Mouse (Mus musculus) heart, embryonic 16.5 days (tissue): ENCODE measurements around the gene Brf1. TPM values are rescaled to one million over a fixed set of nuclear protein-coding genes. Genes with fewer than 3 reads are reported as not detected.
A peak's percentile ranks its signal among the peaks of the same experiment; 100 is the strongest.

Source experiments
- ATAC-seq: fragments of 200-750 bp; cut with Nextera tagmentation; replicated peaks from 2 replicates; pipeline ENCODE4 v1.8.0; 2017; ENCODE audit warnings: moderate number of reproducible peaks; ENCODE audit not compliant: insufficient read depth, low FRiP score; ENCODE audit errors: extremely low read depth
- H3K27ac ChIP-seq: fragments of 300-500 bp; sonication (generic); 2 replicates; pipeline ENCODE4 v1.5.1; 2014; ENCODE audit warnings: mild to moderate bottlenecking, low read length, control low read depth, moderate library complexity
- H3K27me3 ChIP-seq: fragments of 300-500 bp; sonication (generic); 2 replicates; pipeline ENCODE4 v1.6.1; 2014; ENCODE audit warnings: low read length, mixed read lengths; ENCODE audit not compliant: control insufficient read depth, insufficient read depth
- H3K36me3 ChIP-seq: fragments of 300-500 bp; sonication (generic); 2 replicates; pipeline ENCODE4 v1.6.1; 2014; ENCODE audit not compliant: control insufficient read depth, insufficient read depth
- H3K4me1 ChIP-seq: fragments of 300-500 bp; sonication (generic); 2 replicates; pipeline ENCODE4 v1.6.1; 2014; ENCODE audit warnings: low read length, mixed read lengths; ENCODE audit not compliant: control insufficient read depth, insufficient read depth
- H3K4me2 ChIP-seq: fragments of 300-500 bp; sonication (generic); 2 replicates; pipeline ENCODE4 v1.6.1; 2014; ENCODE audit warnings: low read depth, mild to moderate bottlenecking, control low read depth, low read length
- H3K4me3 ChIP-seq: fragments of 300-500 bp; sonication (generic); 2 replicates; pipeline ENCODE4 v1.5.1; 2014; ENCODE audit warnings: mild to moderate bottlenecking, control low read depth, low read length
- H3K9ac ChIP-seq: fragments of 300-500 bp; sonication (generic); 2 replicates; pipeline ENCODE4 v1.6.1; 2014; ENCODE audit warnings: low read length, control low read depth
- H3K9me3 ChIP-seq: fragments of 300-500 bp; sonication (generic); replicated peaks from 2 replicates; pipeline ENCODE4 v1.6.1; 2016; ENCODE audit warnings: low read length; ENCODE audit not compliant: control insufficient read depth
- WGBS: fragments of 180-500 bp; shearing (Covaris S2); extraction: QIAGEN DNeasy Blood & Tissue Kit; methylation state at CpG from one replicate; pipeline ENCODE4 v1.1.7; 2014; 5-methylcytosine and 5-hydroxymethylcytosine counted together
- polyA plus RNA-seq: library from polyadenylated mRNA; unstranded; fragments of >200 nt; fragmentation: Nextera tagmentation; extraction: Ambion mirVana; gene quantifications from 2 replicates; pipeline ENCODE4 v1.2.1, GENCODE M21; 2015

Gene Brf1
- polyA plus RNA-seq, 1 experiment from 2014 or later, result 38.3 TPM

DNA sequence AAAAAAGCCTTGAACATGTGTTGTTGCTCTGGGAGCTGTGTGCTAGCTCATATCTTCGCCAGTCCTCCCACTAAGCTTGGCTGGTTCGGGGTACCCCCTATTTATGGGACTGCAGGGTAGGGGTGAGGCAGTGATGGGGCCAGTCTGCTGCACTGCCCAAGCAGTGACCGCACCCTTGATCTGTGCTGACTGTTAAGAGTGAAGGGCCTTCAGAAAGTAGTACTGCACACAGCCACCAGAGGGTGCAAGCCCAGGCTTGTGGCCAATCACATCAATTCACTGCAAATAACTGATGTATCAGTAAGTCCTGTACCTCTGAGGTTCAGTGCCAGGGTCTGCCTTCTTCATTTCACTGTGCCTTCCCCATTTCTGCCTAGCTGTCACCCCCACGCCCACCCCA, 44.7 kb downstream of the Brf1 start:
- no peak overlapping the region for H3K9ac ChIP-seq
- ATAC-seq, result no peak
- no peak overlapping the region for H3K4me2 ChIP-seq
- peaks cover 37% of the 10 kb centered on the region for H3K4me1 ChIP-seq
- H3K36me3 ChIP-seq, result peaks cover 7% of the 10 kb centered on the region
- no peak overlapping the region for H3K4me3 ChIP-seq
- WGBS, result 39% methylated on average over 4 of the region's 4 CpGs
- H3K9me3 ChIP-seq, result no peaks in the 10 kb centered on the region
- H3K27ac ChIP-seq, result no peak overlapping the region
- no peaks in the 10 kb centered on the region for H3K27me3 ChIP-seq

DNA sequence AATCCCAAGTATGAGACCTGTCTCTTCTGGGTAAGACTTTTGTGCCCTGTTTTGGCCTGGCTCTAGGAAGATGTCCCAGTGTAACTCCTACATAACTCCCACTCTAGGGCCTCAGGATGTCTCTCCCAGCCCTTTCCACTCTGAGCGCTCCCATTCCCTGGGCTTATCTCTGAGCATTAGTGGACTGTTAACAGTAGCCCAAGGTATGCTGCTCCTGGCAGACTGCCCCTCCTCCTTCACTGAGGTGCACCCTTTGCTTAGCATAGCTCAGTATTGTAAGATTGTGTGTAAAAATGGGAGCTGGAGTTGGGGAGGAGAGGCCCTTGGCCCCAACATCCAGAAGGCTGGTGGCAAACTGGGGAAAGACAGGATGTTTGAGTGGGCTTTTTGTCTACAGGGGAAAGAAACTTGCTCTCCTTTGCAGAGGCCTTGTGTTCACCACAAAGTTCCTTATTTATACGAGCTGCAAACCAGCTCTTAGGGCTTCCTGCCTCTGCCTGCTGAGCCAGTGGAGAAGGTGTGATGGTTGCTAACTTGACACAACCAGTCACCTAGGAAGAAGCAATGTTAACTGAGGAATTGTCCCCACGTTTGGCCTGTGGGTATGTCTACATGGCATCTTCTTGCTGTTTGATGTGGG, 47.5 kb downstream of the Brf1 start:
- peak overlapping the region; percentile 28; the same call in 1 of the 2 replicates for H3K9ac ChIP-seq
- no peaks in the 10 kb centered on the region for H3K27me3 ChIP-seq
- 47% methylated on average over 3 of the region's 3 CpGs for WGBS
- peak overlapping the region; percentile 59 for H3K27ac ChIP-seq
- no peaks in the 10 kb centered on the region for H3K36me3 ChIP-seq
- H3K4me1 ChIP-seq, result peaks cover 33% of the 10 kb centered on the region
- no peak overlapping the region for H3K4me2 ChIP-seq
- no peaks in the 10 kb centered on the region for H3K9me3 ChIP-seq
- H3K4me3 ChIP-seq, result no peak overlapping the region
- no peak for ATAC-seq

DNA sequence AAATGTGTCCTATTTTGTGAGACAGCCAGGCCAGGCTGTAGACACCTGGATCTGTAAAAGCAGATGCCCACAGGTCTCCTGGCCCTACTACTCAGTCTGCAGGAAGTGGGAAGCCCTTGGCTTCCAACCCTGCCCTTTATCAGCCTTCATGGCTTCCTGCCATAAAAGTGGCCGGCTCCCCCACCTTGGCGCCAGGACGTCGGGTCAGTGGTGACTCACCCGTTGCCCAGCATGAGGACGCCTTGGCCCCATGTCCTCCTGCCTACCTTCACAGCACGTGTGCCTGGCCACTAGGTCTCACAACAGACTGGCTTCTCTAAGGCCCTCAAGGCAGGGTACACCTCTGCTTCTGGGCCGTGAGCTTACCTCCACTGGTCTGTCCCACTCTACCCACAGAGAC, 48.1 kb downstream of the Brf1 start:
- Histone ChIP-seq H3K4me1 (peaks cover 30% of the 10 kb centered on the region), H3K36me3 (no peaks in the 10 kb centered on the region), H3K4me3 (no peak overlapping the region), H3K9me3 (no peaks in the 10 kb centered on the region), H3K4me2 (no peak overlapping the region), H3K27ac (peak overlapping the region; percentile 59), H3K9ac (peak overlapping the region; percentile 28; the same call in 1 of the 2 replicates), H3K27me3 (no peaks in the 10 kb centered on the region)
- 30% methylated on average over 8 of the region's 8 CpGs for WGBS
- ATAC-seq, result peak; percentile 28

DNA sequence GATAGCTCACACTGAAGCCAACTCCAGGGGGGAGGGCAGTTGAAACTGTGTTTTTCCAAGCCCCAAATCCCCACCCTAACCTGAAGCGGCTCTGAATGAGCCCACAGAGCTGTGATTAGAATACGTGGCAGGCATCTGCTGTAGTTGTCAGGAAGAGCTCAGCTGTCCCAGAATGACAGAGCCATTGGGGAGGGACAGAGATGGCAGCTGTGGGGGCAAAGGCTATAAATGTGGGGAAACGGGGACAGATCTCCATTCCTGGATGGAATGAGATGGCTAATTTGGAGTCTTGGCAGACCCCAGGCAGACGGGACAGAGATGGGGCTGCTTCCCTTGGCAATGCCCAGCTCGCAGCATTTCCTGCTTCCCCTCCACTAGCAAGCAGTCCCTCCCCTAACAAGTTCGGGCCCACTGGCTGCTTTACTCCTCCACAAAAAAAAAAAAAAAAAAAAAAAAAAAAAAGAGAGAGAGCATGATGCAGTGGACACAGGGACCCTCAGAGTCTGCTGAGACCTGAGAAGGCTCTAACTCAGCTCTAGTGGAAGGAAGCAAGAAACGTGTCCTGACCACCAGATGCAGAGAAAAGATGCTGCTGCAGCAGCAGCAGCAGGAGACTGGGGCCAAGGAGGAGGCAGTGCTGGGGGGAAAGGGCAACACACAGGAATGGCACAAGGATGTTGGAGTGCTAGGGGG, 49.2 kb downstream of the Brf1 start:
- H3K4me2 ChIP-seq, result peak overlapping the region; percentile 84
- H3K27me3 ChIP-seq, result no peaks in the 10 kb centered on the region
- ATAC-seq, result no peak
- peak overlapping the region; percentile 72; the same call in 1 of the 2 replicates for H3K9ac ChIP-seq
- H3K4me1 ChIP-seq, result peaks cover 30% of the 10 kb centered on the region
- 18% methylated on average over 7 of the region's 7 CpGs for WGBS
- peak overlapping the region; percentile 58 for H3K27ac ChIP-seq
- no peak overlapping the region for H3K4me3 ChIP-seq
- H3K9me3 ChIP-seq, result no peaks in the 10 kb centered on the region
- H3K36me3 ChIP-seq, result no peaks in the 10 kb centered on the region

DNA sequence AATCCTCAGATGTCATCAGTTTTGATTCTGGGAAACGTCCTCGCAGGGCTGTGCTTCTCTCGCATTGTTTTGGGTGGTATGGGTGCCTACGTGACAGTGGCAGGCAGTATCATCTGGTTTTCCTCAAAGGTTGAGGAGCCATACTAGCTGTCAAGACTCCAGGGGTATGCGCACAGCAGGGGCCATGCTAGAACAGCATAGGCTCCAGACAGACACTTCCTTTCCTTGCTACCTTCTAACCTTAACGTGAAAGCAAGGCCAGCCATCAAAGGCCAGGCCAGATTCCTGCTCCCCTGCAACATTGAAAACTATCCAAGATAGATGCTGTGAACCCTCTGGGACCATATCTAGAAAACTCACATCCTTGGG, 49.8 kb downstream of the Brf1 start:
- WGBS, result 3% methylated on average over 6 of the region's 6 CpGs
- Histone ChIP-seq H3K4me2 (peak overlapping the region; percentile 84), H3K9ac (peak overlapping the region; percentile 72)

DNA sequence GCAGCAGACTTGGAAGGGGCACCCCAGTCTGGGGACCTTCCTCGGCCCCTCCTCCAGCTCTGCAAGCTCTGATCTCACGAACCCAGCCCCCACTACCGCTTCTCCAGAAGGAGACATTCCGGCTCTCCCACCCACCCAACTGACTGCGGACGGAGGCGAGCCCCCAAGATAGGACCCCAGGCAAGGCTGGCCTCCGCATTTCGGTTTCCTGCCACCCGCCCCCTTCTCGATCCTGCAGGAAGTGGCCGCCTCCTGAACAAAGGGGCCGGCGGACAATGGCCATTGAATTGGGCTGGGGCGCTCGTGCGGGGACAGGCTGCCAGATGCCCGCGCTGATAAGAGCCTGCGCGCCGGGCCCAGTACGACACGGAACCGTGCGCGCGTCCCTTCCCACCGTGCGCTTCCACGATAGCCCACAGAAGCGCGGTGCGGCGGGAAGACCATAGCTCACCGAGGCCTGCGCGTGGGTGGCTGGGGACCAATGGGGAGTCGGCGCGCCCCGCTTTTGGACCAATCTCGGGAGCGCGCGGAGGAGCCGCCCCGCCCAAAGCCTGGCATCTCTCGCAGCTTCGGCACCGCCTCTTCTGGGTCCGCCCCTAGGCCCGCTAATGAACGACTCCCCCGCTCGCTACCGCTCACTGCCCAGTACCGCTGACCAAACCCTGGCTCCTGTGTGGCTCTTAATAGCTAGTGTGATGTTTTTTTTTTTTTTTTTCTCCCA, 50.3 kb downstream of the Brf1 start:
- Histone ChIP-seq H3K4me1 (peaks cover 30% of the 10 kb centered on the region), H3K36me3 (no peaks in the 10 kb centered on the region), H3K9me3 (no peaks in the 10 kb centered on the region), H3K4me2 (peak overlapping the region; percentile 84), H3K4me3 (peak overlapping the region; percentile 60), H3K27me3 (no peaks in the 10 kb centered on the region), H3K27ac (peak overlapping the region; percentile 58), H3K9ac (peak overlapping the region; percentile 72)
- ATAC-seq, result peak; percentile 76
- under 1% methylated on average over 58 of the region's 58 CpGs for WGBS

More for the DNA sequence above, 49.8 kb downstream of the Brf1 start:
- Histone ChIP-seq H3K27me3 (no peaks in the 10 kb centered on the region), H3K36me3 (no peaks in the 10 kb centered on the region), H3K27ac (peak overlapping the region; percentile 58), H3K9me3 (no peaks in the 10 kb centered on the region), H3K4me1 (peaks cover 30% of the 10 kb centered on the region), H3K4me3 (peak overlapping the region; percentile 60)
- ATAC-seq, result 0 out of 2 replicates have a peak, but pooled peaks have one; percentile 3

DNA sequence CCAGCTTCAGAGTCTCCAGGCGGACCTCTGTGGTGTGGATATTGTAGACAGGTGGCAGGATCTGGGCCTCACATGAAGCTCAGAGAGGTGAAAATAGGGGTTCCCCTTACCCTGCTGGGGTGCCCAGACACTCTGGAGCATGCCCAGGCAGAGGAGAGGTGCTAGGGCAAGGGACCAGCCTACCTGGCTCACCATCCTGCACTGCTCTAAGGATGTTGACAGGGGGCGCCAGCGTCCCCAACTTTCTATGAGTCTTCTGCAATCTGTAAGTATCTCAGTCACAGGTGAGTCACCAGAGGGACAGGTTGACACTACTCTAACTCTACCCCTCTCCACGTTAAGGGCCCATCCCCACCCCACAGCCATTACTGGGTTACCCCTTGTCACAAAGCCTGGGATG, 53.2 kb downstream of the Brf1 start:
- Histone ChIP-seq H3K9me3 (no peaks in the 10 kb centered on the region), H3K9ac (no peak overlapping the region; the same call in 1 of the 2 replicates), H3K27me3 (no peaks in the 10 kb centered on the region), H3K4me1 (peaks cover 17% of the 10 kb centered on the region), H3K4me3 (no peak overlapping the region), H3K27ac (peak overlapping the region; percentile 75), H3K4me2 (no peak overlapping the region), H3K36me3 (no peaks in the 10 kb centered on the region)
- WGBS, result 23% methylated on average over 4 of the region's 4 CpGs
- no peak for ATAC-seq

DNA sequence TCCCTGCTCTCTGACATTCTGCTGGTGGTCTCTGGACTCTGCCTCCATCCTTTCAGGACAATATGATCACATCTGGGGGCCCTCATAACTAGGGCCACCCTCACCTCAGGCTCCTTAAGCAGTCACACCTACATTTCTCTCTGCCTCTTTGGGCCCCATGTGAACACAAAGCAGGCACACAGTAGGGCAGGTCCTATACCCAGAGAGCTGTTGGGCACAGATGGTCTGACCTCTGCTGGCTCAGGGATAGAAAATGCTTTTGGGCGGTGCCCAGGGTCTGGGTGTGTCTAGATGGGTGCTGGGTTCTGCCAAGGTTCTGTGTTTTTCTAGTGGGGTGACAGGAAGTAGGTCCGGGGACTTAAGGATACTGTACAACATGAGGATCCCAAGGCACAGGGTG, 56.8 kb downstream of the Brf1 start:
- no peaks in the 10 kb centered on the region for H3K27me3 ChIP-seq
- no peak for ATAC-seq
- H3K9ac ChIP-seq, result no peak overlapping the region
- no peak overlapping the region for H3K4me3 ChIP-seq
- WGBS, result 63% methylated on average over 2 of the region's 2 CpGs
- no peaks in the 10 kb centered on the region for H3K9me3 ChIP-seq
- H3K36me3 ChIP-seq, result no peaks in the 10 kb centered on the region
- H3K4me2 ChIP-seq, result no peak overlapping the region
- no peak overlapping the region for H3K27ac ChIP-seq
- peaks cover 7% of the 10 kb centered on the region for H3K4me1 ChIP-seq
